9 mouse cellular contexts compared by ENCODE assay signal in the genomic region with DNA sequence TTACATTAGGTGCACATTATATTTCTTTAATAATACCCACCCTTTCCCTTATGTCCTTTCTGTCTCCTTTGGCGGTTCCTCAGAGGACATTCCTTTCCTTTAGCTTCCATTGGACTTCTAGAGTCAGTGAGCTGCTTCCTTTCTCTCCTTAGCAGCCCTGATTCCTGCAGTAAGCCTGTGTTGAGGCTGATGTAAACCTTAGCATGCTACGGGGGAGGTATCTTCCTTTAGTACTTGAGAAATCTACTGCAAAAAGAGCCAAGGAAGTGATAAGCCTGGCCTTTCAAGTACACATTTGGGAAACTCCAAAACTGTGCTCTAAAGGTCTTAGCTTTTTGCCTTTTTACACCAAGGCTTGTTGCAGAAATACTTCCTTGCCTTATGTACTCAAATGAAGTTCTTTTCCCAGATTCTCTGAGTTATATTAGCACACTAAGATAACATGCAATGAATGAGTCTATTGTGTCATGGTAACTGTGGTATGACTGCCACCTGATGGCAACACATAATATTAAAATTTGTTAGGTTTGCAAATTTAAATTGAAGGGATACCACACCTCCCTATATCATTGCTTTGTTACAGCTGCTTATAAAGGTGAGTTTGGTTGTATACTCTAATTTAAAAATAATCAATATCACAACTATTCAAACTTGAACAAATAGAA. TPM values are rescaled to one million over a fixed set of nuclear protein-coding genes. Genes with fewer than 3 reads are reported as not detected.
A peak's percentile ranks its signal among the peaks of the same experiment; 100 is the strongest.
DNase-seq lines count a peak whose midpoint lies in the region; ATAC-seq and TF ChIP-seq lines count a peak whose summit lies in the region.
"Had no signal": no experiment of that assay in that cellular context is flagged by ENCODE, and none has a peak within 500 bp of the region (broad histone marks: within the 10 kb centered on the region; RNA-seq: fewer than 3 reads in every experiment).

No protein-coding gene starts in this region.

- H3K9me3 ChIP-seq in lung, embryonic 15.5 days: no peaks in the 10 kb centered on the region

- H3K27me3 ChIP-seq in lung, embryonic 15.5 days: no peaks in the 10 kb centered on the region

- DNase-seq in frontal cortex, postnatal 25 days (ENCODE audit: low spot score in 2 of 2): no peak
- DNase-seq in lung, postnatal 4 days: no peak
- DNase-seq in brain, embryonic 14.5 days (ENCODE audit: low read depth): peak; percentile 58
- DNase-seq in retina, embryonic 14.5 days (ENCODE audit: low spot score): peak; percentile 41
- DNase-seq in yolk sac, embryonic 10.5 days (ENCODE audit: low spot score): no peak

- H3K27ac ChIP-seq in lung, embryonic 15.5 days: peak overlapping the region; percentile 27; the same call in 1 of the 2 replicates

- no peaks in the 10 kb centered on the region for H3K4me1 ChIP-seq in lung, embryonic 15.5 days

- no peak overlapping the region for H3K9ac ChIP-seq in lung, embryonic 15.5 days

- no peak for TF ChIP-seq POLR2A in brain, embryonic 14.5 days (IDR thresholded peaks at IDR 0.05; ENCODE audit: borderline replicate concordance, extremely low read depth, insufficient read depth, insufficient read length, poor library complexity, severe bottlenecking)

- WGBS in lung, embryonic 15.5 days: 72% methylated on average over 2 of the region's 2 CpGs

- no peak overlapping the region for H3K4me2 ChIP-seq in lung, embryonic 15.5 days

- H3K36me3 ChIP-seq in lung, embryonic 15.5 days: peaks cover 11% of the 10 kb centered on the region

- no peak overlapping the region for H3K4me3 ChIP-seq in lung, embryonic 15.5 days
- H3K4me3 ChIP-seq: erythroblast, embryonic 14.5 days had no signal

- TF ChIP-seq CTCF in brain, embryonic 14.5 days (IDR thresholded peaks at IDR 0.05; ENCODE audit: borderline replicate concordance, extremely low read depth, insufficient read depth, insufficient read length): no peak

- peak; percentile 97 for ATAC-seq in frontal cortex, adult (ENCODE audit: low TSS enrichment)
- ATAC-seq in lung, embryonic 15.5 days (ENCODE audit: borderline replicate concordance, extremely low read depth, low FRiP score, low TSS enrichment): no peak
- no peak for ATAC-seq in erythroblast, adult 5-6 weeks (replicated peaks; ENCODE audit: low FRiP score, poor library complexity, severe bottlenecking)

RNA-seq across cellular contexts. Expression of gene Sdhaf4, which starts 28.4 kb away (rescaled TPM):
- 65.3 and 68.0 TPM in 2 replicates for polyA plus RNA-seq in lung, embryonic 15.5 days (2015; fragmentation: Nextera tagmentation; extraction: Ambion mirVana)
- polyA plus RNA-seq in brain, embryonic 14.5 days (2012; rRNA removed): 48.9 and 56.5 TPM in 2 replicates
- total RNA-seq in erythroblast, adult 5-6 weeks (2015; ENCODE audit: low replicate concordance): 7.5 and 13.8 TPM in 2 replicates
- 6.7 and 8.2 TPM in 2 replicates for total RNA-seq in erythroblast, adult 5-6 weeks (2017; ENCODE audit: low replicate concordance)
- polyA plus RNA-seq: erythroblast, embryonic 14.5 days had no signal

Comparison
In these comparisons a context has a peak if more than half of its experiments do, and no peak if none do; other contexts are left out.
1. DNase-seq: peak in brain, embryonic 14.5 days (single experiment) and retina, embryonic 14.5 days (single experiment); none in frontal cortex, postnatal 25 days (0 of 2), lung, postnatal 4 days (0 of 2) and yolk sac, embryonic 10.5 days (single experiment).